Mouse (Mus musculus) midbrain, embryonic 13.5 days (tissue): ENCODE data around the gene Rnf181. TPM values are rescaled to one million over a fixed set of nuclear protein-coding genes. Genes with fewer than 3 reads are reported as not detected.

Experiments used
- ATAC-seq: fragments of 200-750 bp; cut with Nextera tagmentation; 2 replicates; pipeline ENCODE4 v1.8.0; 2017; ENCODE audit warnings: mild to moderate bottlenecking, moderate TSS enrichment, moderate library complexity
- H3K27ac ChIP-seq: fragments of 300-500 bp; sonication (generic); 2 replicates; pipeline ENCODE4 v1.5.1; 2015; ENCODE audit warnings: inconsistent platforms, mild to moderate bottlenecking, moderate library complexity
- H3K27me3 ChIP-seq: fragments of 300-500 bp; sonication (generic); 2 replicates; pipeline ENCODE4 v1.6.1; 2015; ENCODE audit warnings: mild to moderate bottlenecking, inconsistent platforms
- H3K36me3 ChIP-seq: fragments of 300-500 bp; sonication (generic); 2 replicates; pipeline ENCODE4 v1.6.1; 2015; ENCODE audit warnings: mild to moderate bottlenecking, inconsistent platforms
- H3K4me1 ChIP-seq: fragments of 300-500 bp; sonication (generic); replicated peaks from 2 replicates; pipeline ENCODE4 v1.6.1; 2015; ENCODE audit warnings: inconsistent platforms
- H3K4me2 ChIP-seq: fragments of 300-500 bp; sonication (generic); replicated peaks from 2 replicates; pipeline ENCODE4 v1.6.1; 2015; ENCODE audit warnings: moderate library complexity, mild to moderate bottlenecking, inconsistent platforms
- H3K4me3 ChIP-seq: fragments of 300-500 bp; sonication (generic); replicated peaks from 2 replicates; pipeline ENCODE4 v1.5.1; 2015; ENCODE audit warnings: mild to moderate bottlenecking, inconsistent platforms
- H3K9ac ChIP-seq: fragments of 300-500 bp; sonication (generic); replicated peaks from 2 replicates; pipeline ENCODE4 v1.6.1; 2015; ENCODE audit warnings: mild to moderate bottlenecking, inconsistent platforms
- H3K9me3 ChIP-seq: fragments of 300-500 bp; sonication (generic); 2 replicates; pipeline ENCODE4 v1.6.1; 2016; ENCODE audit warnings: mild to moderate bottlenecking, inconsistent platforms
- WGBS: fragments of 180-500 bp; shearing (Covaris S2); methylation state at CpG from one replicate; pipeline ENCODE4 v1.1.7; 2015; 5-methylcytosine and 5-hydroxymethylcytosine counted together
- polyA plus RNA-seq: library from polyadenylated mRNA; unstranded; fragments of >200 nt; fragmentation: Nextera tagmentation; extraction: Ambion mirVana; gene quantifications from 2 replicates; pipeline ENCODE4 v1.2.1, GENCODE M21; 2015

The Rnf181 gene
- polyA plus RNA-seq, 1 experiment from 2014 or later: 132 TPM

- H3K9ac ChIP-seq: no peak overlapping the region
- H3K36me3 ChIP-seq: peaks cover 40% of the 10 kb centered on the region
- H3K9me3 ChIP-seq: no peaks in the 10 kb centered on the region
- no peak overlapping the region for H3K4me2 ChIP-seq
- H3K4me1 ChIP-seq: no peaks in the 10 kb centered on the region
- WGBS: 91% methylated on average over 11 of the region's 11 CpGs
- no peak for ATAC-seq
- H3K27me3 ChIP-seq: no peaks in the 10 kb centered on the region
- no peak overlapping the region for H3K4me3 ChIP-seq
- H3K27ac ChIP-seq: no peak overlapping the region
These were observed 53.5 kb downstream of the Rnf181 start for GRCm38 (mm10) chr6:72313124-72313867.

GRCm38 (mm10) chr6:72312198-72312597 is 54.6 kb downstream of the Rnf181 start:
- ATAC-seq: no peak
- WGBS: 93% methylated on average over 3 of the region's 3 CpGs
- H3K4me3 ChIP-seq: no peak overlapping the region
- peaks cover 29% of the 10 kb centered on the region for H3K36me3 ChIP-seq
- H3K4me1 ChIP-seq: no peaks in the 10 kb centered on the region
- no peak overlapping the region for H3K27ac ChIP-seq
- H3K9me3 ChIP-seq: no peaks in the 10 kb centered on the region
- H3K27me3 ChIP-seq: no peaks in the 10 kb centered on the region
- H3K9ac ChIP-seq: no peak overlapping the region
- no peak overlapping the region for H3K4me2 ChIP-seq

Other genes starting within 250 kb of the Rnf181 start
- 2.2 and 3.8 TPM in 2 replicates for gene Atoh8, start 131.4 kb downstream of the Rnf181 start, polyA plus RNA-seq
- gene Sftpb, start 62.3 kb downstream of the Rnf181 start, polyA plus RNA-seq: not detected in 2 replicates
- gene Usp39, start 21.8 kb downstream of the Rnf181 start, polyA plus RNA-seq: 51.5 and 53.4 TPM in 2 replicates
- gene 0610030E20Rik, start 19.6 kb downstream of the Rnf181 start, polyA plus RNA-seq: 21.7 and 23.9 TPM in 2 replicates
- 10.3 and 11.5 TPM in 2 replicates for gene Tmem150a, start 11.5 kb downstream of the Rnf181 start, polyA plus RNA-seq
- 14.5 and 15.9 TPM in 2 replicates for gene Vamp5, start 13.5 kb upstream of the Rnf181 start, polyA plus RNA-seq
- gene Vamp8, start 23.7 kb upstream of the Rnf181 start, polyA plus RNA-seq: 21.7 and 21.9 TPM in 2 replicates
- 14.4 and 18.7 TPM in 2 replicates for gene Ggcx, start 47.4 kb upstream of the Rnf181 start, polyA plus RNA-seq
- gene Mat2a, start 72.6 kb upstream of the Rnf181 start, polyA plus RNA-seq: 439 and 454 TPM in 2 replicates
- gene Sh2d6, start 154.8 kb upstream of the Rnf181 start, polyA plus RNA-seq: 1.5 TPM in 2 replicates
- 5.3 and 5.7 TPM in 2 replicates for gene Capg, start 177.4 kb upstream of the Rnf181 start, polyA plus RNA-seq
- 15.7 and 16.5 TPM in 2 replicates for gene Elmod3, start 231.5 kb upstream of the Rnf181 start, polyA plus RNA-seq
- 5.0 and 6.2 TPM in 2 replicates for gene Retsat, start 231.5 kb upstream of the Rnf181 start, polyA plus RNA-seq